Mouse (Mus musculus): ENCODE results near the gene Apol7e.
"Not testable (repeated sequence)": the region's sequence is repeated elsewhere in the genome, so short reads cannot be mapped to it uniquely, and the experiment has no call there.

- not testable (repeated sequence) for TF ChIP-seq GATA1 (IDR thresholded peaks at IDR 0.05; ENCODE audit: borderline replicate concordance, low read length); FLI1 (IDR thresholded peaks at IDR 0.05; ENCODE audit: low read length)
These were observed 38.9 kb upstream of the Apol7e start for GRCm38 (mm10) chr15:77659773-77660172.
